Mouse (Mus musculus): ENCODE data around the gene Pbx2. TPM values are rescaled to one million over a fixed set of nuclear protein-coding genes. Genes with fewer than 3 reads are reported as not detected.

Gene Pbx2
- polyA plus RNA-seq, 1 experiment from 2014 or later, result 12.8 TPM

DNA sequence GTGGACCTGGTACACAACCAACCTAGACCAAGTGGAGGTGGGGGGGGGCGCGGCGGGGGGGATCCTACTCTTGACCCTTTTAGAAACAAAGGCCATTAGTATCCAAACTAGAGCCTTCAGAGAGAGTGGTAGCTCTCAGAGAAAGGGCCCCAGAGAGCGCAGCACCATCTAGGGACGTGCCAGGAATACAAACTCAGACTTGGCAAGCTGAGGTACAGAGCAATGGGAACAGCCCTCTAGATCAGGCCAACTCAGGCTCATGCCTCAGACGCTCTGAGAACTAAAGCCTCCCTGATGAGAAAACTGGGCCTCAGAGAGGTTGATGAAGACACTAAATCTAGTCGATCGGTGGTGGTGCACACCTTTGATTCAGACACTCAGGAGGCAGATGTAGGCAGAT lies 5.9 kb upstream of the Pbx2 start:
- Histone ChIP-seq H3K36me3 (ENCODE audit: control insufficient read depth, insufficient read depth, low read length) (no peaks in the 10 kb centered on the region), H3K9me3 (ENCODE audit: control insufficient read depth, low read length) (no peaks in the 10 kb centered on the region), H3K27me3 (ENCODE audit: control insufficient read depth, insufficient read depth, low read length) (no peaks in the 10 kb centered on the region), H3K4me2 (ENCODE audit: low read length) (no peak overlapping the region), H3K27ac (replicated peaks; ENCODE audit: low read depth, low read length) (peak overlapping the region; percentile 99; the same call in 1 of the 2 replicates), H3K4me1 (ENCODE audit: control insufficient read depth, insufficient read depth, low read length) (peaks cover 30% of the 10 kb centered on the region), H3K4me3 (replicated peaks; ENCODE audit: low read depth, low read length) (no peak overlapping the region), H3K9ac (replicated peaks; ENCODE audit: low read length) (no peak overlapping the region)
- DNase-seq (no peak), ATAC-seq (ENCODE audit: low FRiP score, low TSS enrichment) (no peak)
- 87% methylated on average over 8 of the region's 8 CpGs for WGBS

- Histone ChIP-seq H3K27ac (replicated peaks; ENCODE audit: low read depth, low read length) (peak overlapping the region; percentile 99), H3K9me3 (ENCODE audit: control insufficient read depth, low read length) (no peaks in the 10 kb centered on the region), H3K36me3 (ENCODE audit: control insufficient read depth, insufficient read depth, low read length) (no peaks in the 10 kb centered on the region), H3K4me2 (ENCODE audit: low read length) (peak overlapping the region; percentile 98), H3K27me3 (ENCODE audit: control insufficient read depth, insufficient read depth, low read length) (no peaks in the 10 kb centered on the region), H3K4me3 (replicated peaks; ENCODE audit: low read depth, low read length) (peak overlapping the region; percentile 69), H3K4me1 (ENCODE audit: control insufficient read depth, insufficient read depth, low read length) (peaks cover 39% of the 10 kb centered on the region), H3K9ac (replicated peaks; ENCODE audit: low read length) (peak overlapping the region; percentile 85)
- DNase-seq, result peak; percentile 64
- ATAC-seq (ENCODE audit: low FRiP score, low TSS enrichment), result peak; percentile 4; the same call in 1 of the 2 replicates
- WGBS, result 12% methylated on average over 32 of the region's 32 CpGs
These were observed 4.9 kb upstream of the Pbx2 start for GRCm38 (mm10) chr17:34585877-34586771.

DNA sequence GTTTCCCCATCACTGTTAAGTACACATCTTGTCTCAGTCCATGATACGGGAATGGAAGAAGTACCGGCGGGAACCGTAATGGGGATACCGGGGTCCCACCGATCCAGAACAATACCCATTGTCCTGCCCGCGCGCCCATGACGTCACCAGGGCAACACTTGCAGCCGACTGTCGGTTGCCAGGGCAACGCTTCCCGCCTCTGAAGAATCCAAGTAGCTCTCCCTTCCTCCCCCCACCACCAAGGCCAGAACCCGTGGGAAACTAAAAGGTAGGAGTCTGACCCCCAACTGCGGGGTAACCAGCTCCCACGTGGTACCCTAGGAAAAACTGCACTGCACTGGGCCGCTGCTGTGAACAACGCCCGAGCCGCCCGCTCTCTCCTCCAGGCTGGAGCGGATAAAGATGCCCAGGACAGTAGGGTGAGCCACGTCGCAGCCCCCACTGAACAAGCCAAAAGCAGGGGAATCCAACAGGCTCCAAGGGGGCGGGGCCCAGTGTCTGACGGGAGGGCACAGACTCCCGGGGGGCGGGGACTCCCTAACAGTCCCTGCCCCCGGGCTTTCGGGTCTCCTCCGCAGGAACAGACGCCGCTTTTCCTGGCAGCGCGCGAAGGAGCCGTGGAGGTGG lies 4.2 kb upstream of the Pbx2 start:
- peaks cover 43% of the 10 kb centered on the region for H3K4me1 ChIP-seq (ENCODE audit: control insufficient read depth, insufficient read depth, low read length)
- no peaks in the 10 kb centered on the region for H3K27me3 ChIP-seq (ENCODE audit: control insufficient read depth, insufficient read depth, low read length)
- peak overlapping the region; percentile 69 for H3K4me3 ChIP-seq (replicated peaks; ENCODE audit: low read depth, low read length)
- peak overlapping the region; percentile 85 for H3K9ac ChIP-seq (replicated peaks; ENCODE audit: low read length)
- peak; percentile 79 for ATAC-seq (ENCODE audit: low FRiP score, low TSS enrichment)
- no peaks in the 10 kb centered on the region for H3K36me3 ChIP-seq (ENCODE audit: control insufficient read depth, insufficient read depth, low read length)
- no peaks in the 10 kb centered on the region for H3K9me3 ChIP-seq (ENCODE audit: control insufficient read depth, low read length)
- peak overlapping the region; percentile 98 for H3K4me2 ChIP-seq (ENCODE audit: low read length)
- WGBS, result under 1% methylated on average over 38 of the region's 38 CpGs
- peak overlapping the region; percentile 99 for H3K27ac ChIP-seq (replicated peaks; ENCODE audit: low read depth, low read length)
- DNase-seq, result peak; percentile 97

DNA sequence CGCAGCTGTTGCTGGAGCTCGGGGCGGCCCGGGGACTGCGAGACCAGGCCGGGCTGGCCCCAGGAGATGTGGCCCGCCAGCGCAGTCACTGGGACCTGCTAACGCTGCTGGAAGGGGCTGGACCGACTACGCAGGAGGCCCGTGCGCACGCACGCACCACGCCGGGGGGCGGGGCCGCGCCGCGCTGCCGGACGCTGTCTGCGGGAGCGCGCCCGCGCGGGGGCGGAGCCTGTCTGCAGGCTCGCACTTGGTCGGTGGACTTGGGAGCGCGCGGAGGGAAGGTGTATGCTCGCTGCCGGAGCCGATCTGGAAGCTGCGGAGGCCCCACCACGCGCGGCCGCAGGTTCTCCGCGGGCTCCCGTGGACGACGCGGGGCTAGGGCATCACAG lies 3.6 kb upstream of the Pbx2 start:
- Histone ChIP-seq H3K27ac (replicated peaks; ENCODE audit: low read depth, low read length) (peak overlapping the region; percentile 99), H3K9ac (replicated peaks; ENCODE audit: low read length) (peak overlapping the region; percentile 85), H3K36me3 (ENCODE audit: control insufficient read depth, insufficient read depth, low read length) (no peaks in the 10 kb centered on the region), H3K4me2 (ENCODE audit: low read length) (peak overlapping the region; percentile 98), H3K4me1 (ENCODE audit: control insufficient read depth, insufficient read depth, low read length) (peaks cover 43% of the 10 kb centered on the region), H3K9me3 (ENCODE audit: control insufficient read depth, low read length) (no peaks in the 10 kb centered on the region), H3K27me3 (ENCODE audit: control insufficient read depth, insufficient read depth, low read length) (no peaks in the 10 kb centered on the region), H3K4me3 (replicated peaks; ENCODE audit: low read depth, low read length) (peak overlapping the region; percentile 69)
- under 1% methylated on average over 50 of the region's 50 CpGs for WGBS
- ATAC-seq (ENCODE audit: low FRiP score, low TSS enrichment), result peak; percentile 86
- peak; percentile 99 for DNase-seq

DNA sequence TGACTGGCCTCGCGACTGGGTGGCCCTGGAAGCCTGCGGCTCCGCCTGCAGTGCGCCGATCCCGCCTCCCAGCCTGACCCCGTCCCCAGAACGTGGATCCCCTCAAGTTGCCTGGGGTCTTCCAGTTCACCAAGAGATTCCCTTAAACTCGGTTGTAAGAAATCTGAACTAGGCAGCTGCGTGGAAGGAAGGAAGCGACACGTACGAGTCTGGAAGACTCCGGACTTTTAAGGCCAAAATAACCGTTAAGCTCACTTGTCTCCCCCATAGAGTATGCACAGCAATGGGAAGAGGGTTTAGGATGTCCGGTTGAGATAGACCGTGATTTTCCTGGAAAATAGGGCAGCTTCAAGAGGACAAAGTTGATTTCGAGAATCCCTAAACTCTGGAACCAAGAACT lies 3.3 kb upstream of the Pbx2 start:
- WGBS, result 5% methylated on average over 19 of the region's 19 CpGs
- Histone ChIP-seq H3K4me2 (ENCODE audit: low read length) (peak overlapping the region; percentile 98), H3K27me3 (ENCODE audit: control insufficient read depth, insufficient read depth, low read length) (no peaks in the 10 kb centered on the region), H3K4me1 (ENCODE audit: control insufficient read depth, insufficient read depth, low read length) (peaks cover 43% of the 10 kb centered on the region), H3K9ac (replicated peaks; ENCODE audit: low read length) (peak overlapping the region; percentile 85), H3K27ac (replicated peaks; ENCODE audit: low read depth, low read length) (peak overlapping the region; percentile 99), H3K9me3 (ENCODE audit: control insufficient read depth, low read length) (no peaks in the 10 kb centered on the region), H3K36me3 (ENCODE audit: control insufficient read depth, insufficient read depth, low read length) (no peaks in the 10 kb centered on the region), H3K4me3 (replicated peaks; ENCODE audit: low read depth, low read length) (peak overlapping the region; percentile 69)
- no peak for ATAC-seq (ENCODE audit: low FRiP score, low TSS enrichment)
- no peak for DNase-seq

GRCm38 (mm10) chr17:34588767-34589166 lies 2.3 kb upstream of the Pbx2 start:
- Histone ChIP-seq H3K27me3 (ENCODE audit: control insufficient read depth, insufficient read depth, low read length) (no peaks in the 10 kb centered on the region), H3K4me2 (ENCODE audit: low read length) (peak overlapping the region; percentile 5; the same call in 1 of the 2 replicates), H3K9me3 (ENCODE audit: control insufficient read depth, low read length) (no peaks in the 10 kb centered on the region), H3K4me1 (ENCODE audit: control insufficient read depth, insufficient read depth, low read length) (peaks cover 49% of the 10 kb centered on the region), H3K4me3 (replicated peaks; ENCODE audit: low read depth, low read length) (no peak overlapping the region), H3K9ac (replicated peaks; ENCODE audit: low read length) (no peak overlapping the region), H3K36me3 (ENCODE audit: control insufficient read depth, insufficient read depth, low read length) (no peaks in the 10 kb centered on the region), H3K27ac (replicated peaks; ENCODE audit: low read depth, low read length) (no peak overlapping the region)
- 75% methylated on average over 3 of the region's 3 CpGs for WGBS
- no peak for ATAC-seq (ENCODE audit: low FRiP score, low TSS enrichment)
- no peak for DNase-seq

DNA sequence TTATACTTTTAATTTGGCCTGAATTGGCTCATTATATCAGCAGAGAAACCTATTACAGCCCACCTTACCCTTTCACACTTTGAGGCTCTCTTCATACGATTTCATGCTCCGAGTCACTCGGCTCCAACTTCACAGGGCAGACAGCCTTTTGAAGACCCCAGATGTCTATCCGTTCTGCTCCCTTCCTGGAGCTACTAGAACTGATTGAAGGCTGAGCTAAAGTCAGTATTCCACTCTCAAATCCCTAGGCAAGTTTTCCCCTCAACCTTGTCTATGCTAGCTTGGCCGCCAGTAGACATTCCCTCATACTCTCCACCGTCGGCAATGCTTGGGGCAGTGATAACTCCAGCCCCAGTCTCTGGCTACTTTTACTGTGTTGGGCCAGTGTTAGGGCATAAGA lies 1.9 kb upstream of the Pbx2 start:
- no peaks in the 10 kb centered on the region for H3K36me3 ChIP-seq (ENCODE audit: control insufficient read depth, insufficient read depth, low read length)
- H3K4me3 ChIP-seq (replicated peaks; ENCODE audit: low read depth, low read length), result no peak overlapping the region
- H3K27ac ChIP-seq (replicated peaks; ENCODE audit: low read depth, low read length), result no peak overlapping the region
- H3K27me3 ChIP-seq (ENCODE audit: control insufficient read depth, insufficient read depth, low read length), result no peaks in the 10 kb centered on the region
- H3K9ac ChIP-seq (replicated peaks; ENCODE audit: low read length), result no peak overlapping the region
- ATAC-seq (ENCODE audit: low FRiP score, low TSS enrichment) (no peak), DNase-seq (no peak)
- H3K4me1 ChIP-seq (ENCODE audit: control insufficient read depth, insufficient read depth, low read length), result peaks cover 53% of the 10 kb centered on the region
- H3K9me3 ChIP-seq (ENCODE audit: control insufficient read depth, low read length), result no peaks in the 10 kb centered on the region
- no peak overlapping the region for H3K4me2 ChIP-seq (ENCODE audit: low read length)
- 47% methylated on average over 7 of the region's 7 CpGs for WGBS

DNA sequence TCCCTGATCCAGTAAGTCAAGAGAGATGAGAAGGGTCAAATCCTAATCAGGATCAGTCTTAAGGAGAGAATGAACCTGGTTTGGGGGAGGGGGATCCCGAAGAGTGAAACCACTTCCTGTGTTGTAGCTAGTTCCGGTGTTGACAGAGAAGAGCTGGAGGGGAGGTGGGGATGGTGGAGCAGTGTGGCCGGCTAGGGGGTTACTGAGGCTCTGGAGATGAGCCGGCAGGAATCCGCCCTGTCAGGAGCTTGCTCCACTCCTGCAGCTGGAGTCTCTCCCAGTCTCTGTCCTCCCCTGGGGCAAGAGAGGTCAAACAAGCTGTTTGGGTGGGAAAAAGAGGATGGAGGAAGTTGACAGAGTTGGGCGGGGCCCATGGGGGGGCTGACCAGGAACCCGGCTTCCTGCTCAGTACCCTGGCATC lies 1.4 kb upstream of the Pbx2 start, which contains the start of gene Gpsm3:
Gene Gpsm3, plus strand, starts transcription at position 126 of the 421 bp plus-strand sequence.
- H3K36me3 ChIP-seq (ENCODE audit: control insufficient read depth, insufficient read depth, low read length), result peaks cover 4% of the 10 kb centered on the region
- no peak within 1 kb of the TSS for H3K4me3 ChIP-seq (replicated peaks; ENCODE audit: low read depth, low read length)
- H3K4me1 ChIP-seq (ENCODE audit: control insufficient read depth, insufficient read depth, low read length), result peaks cover 56% of the 10 kb centered on the region
- no peak within 1 kb of the TSS for H3K9ac ChIP-seq (replicated peaks; ENCODE audit: low read length)
- H3K27me3 ChIP-seq (ENCODE audit: control insufficient read depth, insufficient read depth, low read length), result no peaks in the 10 kb centered on the region
- WGBS, result 29% methylated on average over 7 of the region's 7 CpGs
- peak within 1 kb of the TSS; percentile 99; the same call in 1 of the 2 replicates for H3K27ac ChIP-seq (replicated peaks; ENCODE audit: low read depth, low read length)
- DNase-seq, result no peak
- peak within 1 kb of the TSS; percentile 97 for H3K4me2 ChIP-seq (ENCODE audit: low read length)
- no peaks in the 10 kb centered on the region for H3K9me3 ChIP-seq (ENCODE audit: control insufficient read depth, low read length)
- ATAC-seq (ENCODE audit: low FRiP score, low TSS enrichment), result no peak

Measured in midbrain, embryonic 14.5 days (tissue).